Mouse (Mus musculus): ENCODE data around the gene Coro2b. TPM values are rescaled to one million over a fixed set of nuclear protein-coding genes. Genes with fewer than 3 reads are reported as not detected.
A peak's percentile ranks its signal among the peaks of the same experiment; 100 is the strongest.

Gene Coro2b
- total RNA-seq, 1 experiment from 2014 or later, result 15.9 TPM

GRCm38 (mm10) chr9:62539251-62539711 lies 2.4 kb upstream of the Coro2b start:
- DNase-seq, result no peak

- no peak for DNase-seq
Observed at GRCm38 (mm10) chr9:62537941-62538340, 1.1 kb upstream of the Coro2b start.

- peak; percentile 29 for DNase-seq
Observed at GRCm38 (mm10) chr9:62536119-62536654, 657 bp downstream of the Coro2b start.

- no peak for DNase-seq
Observed at GRCm38 (mm10) chr9:62535566-62535965, 1.3 kb downstream of the Coro2b start.

- no peak for DNase-seq
Observed at GRCm38 (mm10) chr9:62534691-62535090, 2.2 kb downstream of the Coro2b start.

GRCm38 (mm10) chr9:62534158-62534557 lies 2.7 kb downstream of the Coro2b start:
- DNase-seq, result no peak

- no peak for DNase-seq
Observed at GRCm38 (mm10) chr9:62532876-62533275, 4.0 kb downstream of the Coro2b start.

GRCm38 (mm10) chr9:62531459-62532275 lies 5.2 kb downstream of the Coro2b start:
- DNase-seq, result peak; percentile 78

- DNase-seq, result no peak
Observed at GRCm38 (mm10) chr9:62528527-62528926, 8.3 kb downstream of the Coro2b start.

GRCm38 (mm10) chr9:62526858-62527257 lies 10.0 kb downstream of the Coro2b start:
- no peak for DNase-seq

- DNase-seq, result peak; percentile 50
Observed at GRCm38 (mm10) chr9:62526451-62526850, 10.4 kb downstream of the Coro2b start.

- no peak for DNase-seq
Observed at GRCm38 (mm10) chr9:62524761-62525308, 12.0 kb downstream of the Coro2b start.

- DNase-seq, result peak; percentile 69
Observed at GRCm38 (mm10) chr9:62522791-62523471, 13.9 kb downstream of the Coro2b start.

- peak; percentile 52 for DNase-seq
Observed at GRCm38 (mm10) chr9:62522211-62522610, 14.6 kb downstream of the Coro2b start.

GRCm38 (mm10) chr9:62521541-62521940 lies 15.3 kb downstream of the Coro2b start:
- DNase-seq, result no peak

- DNase-seq, result no peak
Observed at GRCm38 (mm10) chr9:62520933-62521332, 15.9 kb downstream of the Coro2b start.

GRCm38 (mm10) chr9:62519787-62520503 lies 16.9 kb downstream of the Coro2b start:
- DNase-seq, result no peak

GRCm38 (mm10) chr9:62519334-62519733 lies 17.5 kb downstream of the Coro2b start:
- DNase-seq, result no peak

- no peak for DNase-seq
Observed at GRCm38 (mm10) chr9:62518572-62518971, 18.3 kb downstream of the Coro2b start.

- DNase-seq, result no peak
Observed at GRCm38 (mm10) chr9:62517112-62517957, 19.5 kb downstream of the Coro2b start.

- no peak for DNase-seq
Observed at GRCm38 (mm10) chr9:62515138-62515537, 21.7 kb downstream of the Coro2b start.

Measured in adrenal gland, postnatal 14 days (tissue).